Mouse (Mus musculus) forebrain, embryonic 13.5 days (tissue): Measurements from ENCODE around the gene Inka2. TPM values are rescaled to one million over a fixed set of nuclear protein-coding genes. Genes with fewer than 3 reads are reported as not detected.

Source experiments
- ATAC-seq: fragments of 200-750 bp; cut with Nextera tagmentation; 2 replicates; pipeline ENCODE4 v1.8.0; 2017
- H3K27ac ChIP-seq: fragments of 300-500 bp; sonication (generic); 2 replicates; pipeline ENCODE4 v1.5.1; 2015; ENCODE audit warnings: inconsistent platforms, mild to moderate bottlenecking, moderate library complexity
- H3K27me3 ChIP-seq: fragments of 300-500 bp; sonication (generic); 2 replicates; pipeline ENCODE4 v1.6.1; 2015; ENCODE audit warnings: mild to moderate bottlenecking, inconsistent platforms
- H3K36me3 ChIP-seq: fragments of 300-500 bp; sonication (generic); 2 replicates; pipeline ENCODE4 v1.6.1; 2015; ENCODE audit warnings: mild to moderate bottlenecking, inconsistent platforms; ENCODE audit not compliant: poor library complexity, severe bottlenecking
- H3K4me1 ChIP-seq: fragments of 300-500 bp; sonication (generic); 2 replicates; pipeline ENCODE4 v1.6.1; 2015; ENCODE audit warnings: inconsistent platforms
- H3K4me2 ChIP-seq: fragments of 300-500 bp; sonication (generic); 2 replicates; pipeline ENCODE4 v1.6.1; 2015; ENCODE audit warnings: inconsistent platforms, mild to moderate bottlenecking, moderate library complexity
- H3K4me3 ChIP-seq: fragments of 300-500 bp; sonication (generic); 2 replicates; pipeline ENCODE4 v1.5.1; 2015; ENCODE audit warnings: mild to moderate bottlenecking, inconsistent platforms
- H3K9ac ChIP-seq: fragments of 300-500 bp; sonication (generic); 2 replicates; pipeline ENCODE4 v1.6.1; 2015; ENCODE audit warnings: mild to moderate bottlenecking, inconsistent platforms
- H3K9me3 ChIP-seq: fragments of 300-500 bp; sonication (generic); replicated peaks from 2 replicates; pipeline ENCODE4 v1.6.1; 2016; ENCODE audit warnings: inconsistent platforms
- WGBS: fragments of 180-500 bp; shearing (Covaris S2); methylation state at CpG from one replicate; pipeline ENCODE4 v1.1.7; 2015; 5-methylcytosine and 5-hydroxymethylcytosine counted together
- polyA plus RNA-seq: library from polyadenylated mRNA; unstranded; fragments of >200 nt; fragmentation: Nextera tagmentation; extraction: Ambion mirVana; gene quantifications from 2 replicates; pipeline ENCODE4 v1.2.1, GENCODE M21; 2015

Inka2 gene
- polyA plus RNA-seq, 1 experiment from 2014 or later: 2.5 TPM

DNA sequence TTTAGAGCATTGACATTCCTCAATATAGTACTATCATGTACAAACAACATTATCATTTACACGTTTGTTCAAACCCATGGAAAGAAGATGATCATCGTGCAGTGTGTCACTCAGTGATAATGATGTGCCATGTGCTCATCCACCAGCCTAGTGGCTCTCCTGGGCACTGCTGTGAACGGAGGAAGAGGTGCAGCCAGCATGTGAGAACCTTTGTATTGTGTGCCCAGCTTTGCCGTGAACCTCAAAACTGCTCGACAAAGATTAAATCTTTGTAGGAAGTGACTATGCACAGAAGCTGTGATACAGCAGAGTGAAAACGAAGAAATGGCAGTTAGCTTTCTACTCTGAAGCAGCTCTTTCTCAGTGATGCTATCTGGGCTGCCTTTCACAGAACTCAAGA, 64.1 kb downstream of the Inka2 start:
- H3K4me2 ChIP-seq: no peak overlapping the region
- H3K4me3 ChIP-seq: no peak overlapping the region
- H3K9ac ChIP-seq: no peak overlapping the region
- 84% methylated on average over 6 of the region's 6 CpGs for WGBS
- no peaks in the 10 kb centered on the region for H3K36me3 ChIP-seq
- no peaks in the 10 kb centered on the region for H3K4me1 ChIP-seq
- H3K9me3 ChIP-seq: no peaks in the 10 kb centered on the region
- no peak overlapping the region for H3K27ac ChIP-seq
- H3K27me3 ChIP-seq: no peaks in the 10 kb centered on the region
- ATAC-seq: no peak

GRCm38 (mm10) chr3:105769380-105769779, 65.0 kb downstream of the Inka2 start:
- no peak for ATAC-seq
- Histone ChIP-seq H3K4me2 (no peak overlapping the region), H3K4me1 (no peaks in the 10 kb centered on the region), H3K9ac (no peak overlapping the region), H3K36me3 (no peaks in the 10 kb centered on the region), H3K9me3 (no peaks in the 10 kb centered on the region), H3K27ac (no peak overlapping the region), H3K27me3 (no peaks in the 10 kb centered on the region), H3K4me3 (no peak overlapping the region)
- WGBS: 94% methylated on average over 2 of the region's 2 CpGs

Other genes starting within 250 kb of the Inka2 start
- gene Ddx20, start 17.0 kb upstream of the Inka2 start, polyA plus RNA-seq: 36.2 and 38.3 TPM in 2 replicates
- gene Rap1a, start 96.7 kb downstream of the Inka2 start, polyA plus RNA-seq: 73.2 and 84.7 TPM in 2 replicates
- 0.12 and 0.14 TPM in 2 replicates for gene Adora3, start 166.3 kb downstream of the Inka2 start, polyA plus RNA-seq
- not detected in 2 replicates for gene Tmigd3, start 166.3 kb downstream of the Inka2 start, polyA plus RNA-seq
- 0.21 and 0.28 TPM in 2 replicates for gene I830077J02Rik, start 228.1 kb downstream of the Inka2 start, polyA plus RNA-seq